Mouse (Mus musculus) B cell, adult 2 months (primary cell): ENCODE results near the gene Mrnip.
A peak's percentile ranks its signal among the peaks of the same experiment; 100 is the strongest.

ENCODE experiments used
- DNase-seq, 2 experiments: peaks; one replicate each; pipeline ENCODE4 v3.0.0; 2022

The Mrnip gene

DNA sequence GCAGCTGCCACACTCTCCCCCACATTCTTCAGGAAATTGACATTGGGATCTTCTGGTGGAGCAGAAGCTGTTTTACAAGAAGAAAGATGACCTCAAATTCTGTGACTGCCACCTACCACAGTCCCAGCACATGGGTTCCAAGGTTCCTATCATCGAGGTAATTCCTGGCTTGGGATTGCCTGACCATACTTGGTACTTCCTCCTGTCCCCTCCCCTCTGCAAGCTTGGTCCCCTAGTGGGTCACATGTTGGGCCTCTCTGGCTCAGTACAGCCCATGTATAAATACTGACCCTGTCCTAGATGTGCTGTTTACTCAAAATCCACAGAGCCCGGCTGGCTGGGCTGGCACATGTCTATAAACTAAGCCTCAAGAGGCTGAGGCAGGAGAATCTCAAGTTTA, 31.8 kb downstream of the Mrnip start:
- no peak for DNase-seq

DNA sequence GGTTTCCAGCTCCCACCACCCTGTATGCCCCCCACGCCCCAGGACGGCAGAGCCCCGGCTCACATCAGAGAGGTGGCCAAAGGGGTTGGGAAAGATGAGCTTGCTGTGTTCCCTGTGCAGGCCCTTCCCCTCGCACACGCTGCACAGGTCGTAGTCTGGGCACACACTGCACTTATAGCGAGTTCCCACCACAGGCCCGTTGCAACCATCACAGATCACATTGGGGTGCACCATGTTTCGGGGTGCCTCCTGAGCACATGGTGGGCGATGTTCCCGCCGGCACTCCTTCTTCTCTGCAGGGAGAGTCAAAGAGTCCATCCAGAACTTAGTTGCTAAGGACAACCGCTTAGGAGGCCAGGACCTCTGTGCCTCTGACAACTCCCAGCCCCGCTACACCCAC, 33.1 kb downstream of the Mrnip start:
- DNase-seq, result no peak

GRCm38 (mm10) chr11:50208039-50208438, 33.8 kb downstream of the Mrnip start:
- DNase-seq, result no peak

DNA sequence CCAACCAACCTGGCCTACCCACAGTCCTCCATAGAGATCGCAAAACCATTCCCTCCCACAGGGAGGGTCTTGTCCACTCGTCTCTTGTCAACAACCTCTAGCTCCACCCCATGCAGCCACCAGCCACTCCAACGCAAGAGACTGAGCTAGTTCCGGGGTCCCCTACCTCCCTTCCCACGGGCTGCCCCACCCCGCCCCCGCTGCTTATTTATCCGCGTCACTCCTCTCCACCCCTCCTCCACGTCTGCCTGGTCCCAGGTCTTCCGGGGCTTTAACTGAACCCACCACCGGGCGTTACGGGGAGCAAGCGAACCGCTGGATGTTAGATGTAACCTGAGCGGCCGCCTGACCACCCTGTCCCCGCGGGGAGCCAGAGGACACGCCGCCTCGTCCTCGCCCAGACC, 35.9 kb downstream of the Mrnip start:
- DNase-seq, result peak; percentile 92 to 93

DNA sequence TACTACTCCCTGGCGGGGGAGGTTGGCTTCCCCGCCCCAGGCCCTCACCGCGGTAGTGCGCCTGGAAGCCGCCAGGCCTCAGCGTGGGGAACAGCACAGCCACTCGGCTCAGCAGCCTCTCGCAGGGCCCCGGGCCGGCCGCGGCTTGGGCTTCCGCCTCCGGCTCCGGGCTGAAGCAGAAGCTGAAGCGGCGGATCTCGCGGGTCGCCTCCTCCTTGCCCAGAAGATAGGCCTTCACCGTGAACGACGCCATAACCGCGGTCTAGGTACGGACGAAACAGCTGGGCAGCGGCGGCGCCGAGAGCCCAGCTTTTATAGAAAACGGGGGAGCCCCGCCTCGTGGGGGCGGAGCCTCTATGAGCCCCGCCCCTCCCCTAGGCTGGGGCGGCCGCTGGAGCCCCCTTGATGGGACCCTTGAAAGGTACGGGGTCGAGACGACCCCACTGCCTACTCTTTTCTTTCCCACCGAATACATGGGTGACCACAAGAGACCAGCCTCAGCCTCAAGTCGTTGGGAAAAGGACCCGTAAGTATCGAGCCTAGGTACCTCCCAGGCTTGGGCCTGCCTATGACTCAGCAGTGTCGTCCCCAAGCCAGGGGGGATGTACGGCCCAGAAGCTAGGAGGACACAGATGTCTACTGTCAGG, 36.4 kb downstream of the Mrnip start, which contains the start of the genes Sqstm1 and Mgat4b:
Gene Sqstm1, minus strand, starts transcription at position 323 of the 647 bp plus-strand sequence.
Gene Mgat4b, plus strand, starts transcription at position 386 of the 647 bp plus-strand sequence.
- DNase-seq, result peak; percentile 89 to 91

DNA sequence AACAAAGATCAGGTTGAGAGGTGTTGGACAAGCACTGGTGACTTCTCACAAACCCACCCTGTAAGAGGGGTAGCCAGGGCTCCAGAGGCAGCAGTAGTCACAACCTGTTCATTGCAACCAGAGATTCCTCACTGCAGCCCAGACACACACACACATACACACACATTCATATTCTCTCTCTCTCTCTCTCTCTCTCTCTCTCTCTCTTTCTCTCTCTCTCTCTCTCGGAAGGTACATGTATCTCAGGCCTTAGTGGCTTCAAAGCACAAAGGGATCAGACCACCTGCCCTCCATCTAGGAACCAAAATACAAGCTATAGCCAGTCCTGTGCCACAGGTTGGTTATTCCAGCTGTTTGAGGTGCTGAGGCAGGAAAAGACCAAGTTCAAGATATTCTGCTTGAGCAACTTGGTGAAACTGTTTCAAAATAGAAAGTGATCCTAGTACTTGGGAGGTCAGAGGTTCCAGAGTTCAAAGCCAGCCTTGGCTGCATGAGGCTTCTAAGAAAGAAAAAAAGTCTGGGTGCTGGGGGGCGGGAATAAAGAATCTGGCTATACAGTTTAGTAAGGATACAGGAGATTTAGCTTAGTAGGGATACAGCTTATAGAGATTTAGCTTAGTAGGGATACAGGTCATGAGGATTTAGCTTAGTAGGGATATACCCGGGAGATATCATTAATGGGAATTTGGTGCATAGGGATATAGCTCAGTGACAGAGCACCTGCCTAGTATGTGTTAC, 37.2 kb downstream of the Mrnip start:
- no peak for DNase-seq

DNA sequence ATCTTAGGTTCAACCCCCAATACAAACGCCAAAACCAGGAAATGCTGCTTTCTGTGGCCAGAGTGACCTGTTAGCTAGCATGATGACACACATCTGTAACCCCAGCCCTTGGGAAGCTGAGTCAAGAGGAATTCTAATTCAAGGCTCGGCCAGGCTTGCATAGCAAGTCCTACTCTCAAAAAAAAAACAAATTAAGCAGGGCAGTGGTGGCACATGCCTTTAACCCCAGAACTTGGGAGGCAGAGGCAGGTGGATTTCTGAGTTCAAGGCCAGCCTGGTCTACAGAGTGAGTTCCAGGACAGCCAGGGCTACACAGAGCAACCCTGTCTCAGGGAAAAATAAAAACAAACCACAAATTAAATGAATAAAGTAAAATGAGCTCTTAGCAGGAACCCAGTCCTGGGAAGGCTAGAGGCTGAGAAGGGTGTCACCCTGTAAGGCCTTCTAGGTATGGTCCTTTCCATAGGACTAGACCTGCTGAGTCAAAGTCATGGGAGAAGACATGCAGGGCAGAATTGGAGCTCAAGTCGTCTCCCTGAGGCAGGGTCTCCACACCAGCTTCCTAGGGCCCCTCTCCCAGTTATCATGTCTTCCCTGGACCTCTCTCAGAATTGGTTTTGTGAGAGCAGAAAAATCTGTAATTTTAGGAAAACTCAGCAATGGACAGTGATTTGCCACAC, 38.0 kb downstream of the Mrnip start:
- no peak for DNase-seq

GRCm38 (mm10) chr11:50212848-50213758, 38.9 kb downstream of the Mrnip start:
- peak; percentile 65 to 70 for DNase-seq

- no peak for DNase-seq
Measured at GRCm38 (mm10) chr11:50214631-50215030, 40.4 kb downstream of the Mrnip start.

GRCm38 (mm10) chr11:50215633-50216032, 41.4 kb downstream of the Mrnip start:
- no peak for DNase-seq

GRCm38 (mm10) chr11:50216724-50217366, 42.6 kb downstream of the Mrnip start:
- no peak for DNase-seq

DNA sequence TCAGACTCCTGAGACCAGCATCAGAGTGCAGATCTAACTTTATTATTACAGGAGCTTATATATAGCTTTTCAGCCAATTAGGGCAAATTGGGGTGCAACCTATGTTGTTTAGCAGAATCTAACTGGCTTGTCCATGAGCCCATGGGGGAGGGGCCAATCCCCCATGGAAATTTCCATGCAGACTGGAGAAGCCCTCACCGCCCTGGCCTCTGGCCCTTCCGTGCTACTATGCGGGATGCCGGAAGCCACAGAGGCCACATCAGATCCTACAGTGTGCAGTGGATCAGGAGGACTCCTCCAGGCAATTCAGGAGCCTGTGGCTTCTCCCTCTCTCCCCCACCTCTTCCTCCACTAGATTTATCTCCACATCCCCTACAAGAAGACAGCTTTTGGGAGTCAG, 43.6 kb downstream of the Mrnip start:
- DNase-seq, result no peak

- DNase-seq, result no peak
Measured at GRCm38 (mm10) chr11:50219833-50220232, 45.6 kb downstream of the Mrnip start.

GRCm38 (mm10) chr11:50222559-50223276, 48.5 kb downstream of the Mrnip start:
- DNase-seq, result no peak

- DNase-seq, result peak in 1 of 2 experiments; percentile 50
Measured at GRCm38 (mm10) chr11:50223783-50224662, 49.8 kb downstream of the Mrnip start.

DNA sequence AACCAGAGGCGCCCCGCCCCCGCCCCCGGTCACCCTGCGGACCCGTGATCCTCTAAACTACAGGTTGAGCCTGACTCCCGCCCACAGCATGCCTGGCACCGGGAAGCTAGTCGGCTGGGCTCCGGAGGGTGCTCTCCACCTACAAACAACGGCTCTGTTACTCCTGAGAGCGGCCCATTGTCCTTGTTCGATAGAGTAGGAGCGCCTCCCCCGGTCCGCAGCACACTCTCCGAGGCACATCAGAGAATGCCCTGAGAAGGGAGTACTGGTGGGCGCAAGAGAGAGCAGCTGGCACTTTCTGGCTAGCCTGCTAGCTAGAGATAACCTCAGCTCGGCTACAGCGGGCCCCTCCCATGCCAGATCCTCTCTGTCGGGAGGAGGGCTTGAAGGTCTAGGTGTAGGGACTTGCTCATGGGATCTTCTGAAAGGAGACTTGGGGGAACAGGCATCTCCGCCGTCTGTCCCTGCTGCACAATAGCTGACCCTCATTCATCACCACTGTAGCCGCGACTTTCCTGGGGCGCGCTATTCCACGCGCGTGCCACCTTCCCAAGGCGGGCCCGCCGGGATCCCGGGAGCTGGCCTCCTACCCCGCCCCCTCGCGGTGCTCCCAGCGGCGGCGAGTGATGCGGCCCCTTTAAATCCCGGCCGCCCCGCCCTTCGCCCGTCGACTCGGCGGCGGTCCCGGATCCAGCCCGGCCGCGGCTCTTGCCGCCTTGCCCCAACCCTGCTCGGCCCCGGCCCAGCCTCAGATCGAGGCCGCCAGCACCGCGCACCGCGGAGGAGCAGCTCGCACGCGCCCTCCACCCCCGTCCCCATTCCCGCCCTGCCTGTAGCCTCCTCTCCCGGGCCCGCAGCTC, 50.7 kb downstream of the Mrnip start:
- peak; percentile 57 to 58 for DNase-seq

DNA sequence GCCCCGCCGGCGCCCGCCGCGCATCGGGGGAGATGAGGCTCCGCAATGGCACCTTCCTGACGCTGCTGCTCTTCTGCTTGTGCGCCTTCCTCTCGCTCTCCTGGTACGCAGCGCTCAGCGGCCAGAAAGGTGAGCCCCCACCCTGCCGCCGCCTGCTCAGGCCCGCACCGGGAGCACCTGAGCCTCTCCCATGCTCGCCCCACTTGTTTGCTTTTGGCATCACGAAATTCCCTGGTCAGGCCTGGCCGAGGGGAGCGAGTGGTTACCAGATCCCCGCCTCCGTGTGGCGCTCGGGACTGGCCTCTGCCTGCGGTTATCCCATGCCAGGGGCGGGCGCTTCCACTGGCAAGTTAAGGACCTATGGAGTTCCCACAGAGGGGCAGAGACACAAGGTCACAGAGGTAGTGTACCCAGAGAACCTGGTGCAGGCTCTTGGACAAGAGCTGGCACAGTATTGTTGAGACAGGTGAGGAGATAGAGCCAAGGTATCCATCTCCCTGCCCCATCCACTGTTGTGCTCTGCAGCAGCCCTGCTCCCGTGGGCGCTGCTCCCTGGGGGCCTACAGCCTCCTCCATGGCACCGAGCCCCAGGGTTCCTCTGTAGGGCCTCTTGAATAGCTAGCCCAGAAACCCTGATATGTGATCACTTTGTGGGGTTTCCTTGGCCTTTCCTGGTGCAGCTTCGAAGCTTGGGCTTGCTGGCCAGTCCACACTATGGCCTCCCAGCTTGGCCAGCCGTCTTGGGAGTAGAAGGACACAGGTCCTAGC, 51.6 kb downstream of the Mrnip start:
- DNase-seq, result peak; percentile 41 to 51

DNA sequence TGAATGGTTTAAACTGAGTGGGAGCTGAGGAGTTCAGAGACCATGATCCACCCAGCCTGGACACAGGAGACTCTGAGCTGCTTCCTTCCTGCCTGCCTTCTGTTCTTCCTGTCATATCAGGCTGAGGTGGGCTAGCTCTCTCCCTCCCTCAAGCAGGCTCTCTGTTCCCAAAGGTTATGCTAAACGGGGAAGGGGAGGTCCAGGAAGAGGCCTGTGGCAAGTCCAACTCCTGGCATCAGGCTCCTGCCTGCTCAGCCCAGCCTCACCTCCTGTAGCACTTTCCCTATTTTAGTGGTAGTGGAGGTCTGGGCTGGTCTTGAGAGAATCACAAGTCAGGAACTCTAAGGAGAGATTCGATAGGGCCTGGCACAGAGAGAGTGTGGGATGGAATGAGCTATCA, 52.2 kb downstream of the Mrnip start:
- DNase-seq, result no peak

GRCm38 (mm10) chr11:50227226-50227625, 53.0 kb downstream of the Mrnip start:
- DNase-seq, result no peak
